Mouse (Mus musculus): ENCODE data around the gene Ndufv1. TPM values are rescaled to one million over a fixed set of nuclear protein-coding genes. Genes with fewer than 3 reads are reported as not detected.
"Not testable (repeated sequence)": the region's sequence is repeated elsewhere in the genome, so short reads cannot be mapped to it uniquely, and the experiment has no call there.

Ndufv1 gene
- polyA plus RNA-seq, 1 experiment from 2014 or later, result 552 TPM

GRCm38 (mm10) chr19:3986334-3986733 lies 26.3 kb downstream of the Ndufv1 start, which contains the start of gene Acy3:
Gene Acy3, plus strand, starts transcription at chr19:3986570.
- H3K36me3 ChIP-seq (ENCODE audit: control insufficient read depth, insufficient read depth, low read length), result no peaks in the 10 kb centered on the region
- peak within 1 kb of the TSS; percentile 59; the same call in 1 of the 2 replicates for H3K9ac ChIP-seq (ENCODE audit: low read length)
- peak within 1 kb of the TSS; percentile 71 to 75 for H3K27ac ChIP-seq (replicated peaks in 1 of 2; ENCODE audit: control insufficient read depth in 1 of 2, insufficient read depth in 1 of 2, low read depth in 2 of 2, low read length in 2 of 2)
- no peaks in the 10 kb centered on the region for H3K9me3 ChIP-seq (ENCODE audit: control insufficient read depth, low read length)
- peak within 1 kb of the TSS; percentile 51 for H3K4me2 ChIP-seq (ENCODE audit: low read length)
- H3K4me3 ChIP-seq (ENCODE audit: control insufficient read depth in 1 of 2, insufficient read depth in 1 of 2, low read depth in 1 of 2, low read length in 2 of 2), result no peak within 1 kb of the TSS; a peak in 1 of 4 replicates
- WGBS, result 10% methylated on average over 8 of the region's 8 CpGs
- H3K4me1 ChIP-seq (ENCODE audit: control insufficient read depth in 2 of 2, insufficient read depth in 2 of 2, low read length in 2 of 2), result peaks cover 21 to 26% of the 10 kb centered on the region in 2 experiments
- H3K27me3 ChIP-seq (ENCODE audit: control insufficient read depth, insufficient read depth, low read length), result no peaks in the 10 kb centered on the region
- ATAC-seq (ENCODE audit: insufficient number of reproducible peaks, insufficient read depth, low FRiP score, low read depth), result peak; percentile 67

GRCm38 (mm10) chr19:3985261-3985681 lies 27.3 kb downstream of the Ndufv1 start:
- WGBS, result 19% methylated on average over 8 of the region's 8 CpGs
- Histone ChIP-seq H3K4me2 (ENCODE audit: low read length) (no peak overlapping the region), H3K4me3 (ENCODE audit: control insufficient read depth in 1 of 2, insufficient read depth in 1 of 2, low read depth in 1 of 2, low read length in 2 of 2) (no peak overlapping the region), H3K9ac (ENCODE audit: low read length) (no peak overlapping the region), H3K27me3 (ENCODE audit: control insufficient read depth, insufficient read depth, low read length) (no peaks in the 10 kb centered on the region), H3K27ac (replicated peaks in 1 of 2; ENCODE audit: control insufficient read depth in 1 of 2, insufficient read depth in 1 of 2, low read depth in 2 of 2, low read length in 2 of 2) (peak overlapping the region; percentile 42 to 75), H3K36me3 (ENCODE audit: control insufficient read depth, insufficient read depth, low read length) (no peaks in the 10 kb centered on the region), H3K4me1 (ENCODE audit: control insufficient read depth in 2 of 2, insufficient read depth in 2 of 2, low read length in 2 of 2) (peaks cover 21 to 26% of the 10 kb centered on the region in 2 experiments), H3K9me3 (ENCODE audit: control insufficient read depth, low read length) (no peaks in the 10 kb centered on the region)
- peak; percentile 16 for ATAC-seq (ENCODE audit: insufficient number of reproducible peaks, insufficient read depth, low FRiP score, low read depth)

GRCm38 (mm10) chr19:3983527-3984200 lies 28.9 kb downstream of the Ndufv1 start:
- Histone ChIP-seq H3K36me3 (ENCODE audit: control insufficient read depth, insufficient read depth, low read length) (no peaks in the 10 kb centered on the region), H3K4me2 (ENCODE audit: low read length) (no peak overlapping the region), H3K27ac (replicated peaks in 1 of 2; ENCODE audit: control insufficient read depth in 1 of 2, insufficient read depth in 1 of 2, low read depth in 2 of 2, low read length in 2 of 2) (no peak overlapping the region), H3K27me3 (ENCODE audit: control insufficient read depth, insufficient read depth, low read length) (no peaks in the 10 kb centered on the region), H3K4me1 (ENCODE audit: control insufficient read depth in 2 of 2, insufficient read depth in 2 of 2, low read length in 2 of 2) (peaks cover 21 to 26% of the 10 kb centered on the region in 2 experiments), H3K9ac (ENCODE audit: low read length) (no peak overlapping the region), H3K4me3 (ENCODE audit: control insufficient read depth in 1 of 2, insufficient read depth in 1 of 2, low read depth in 1 of 2, low read length in 2 of 2) (no peak overlapping the region), H3K9me3 (ENCODE audit: control insufficient read depth, low read length) (no peaks in the 10 kb centered on the region)
- ATAC-seq (ENCODE audit: insufficient number of reproducible peaks, insufficient read depth, low FRiP score, low read depth), result no peak
- WGBS, result 52% methylated on average over 9 of the region's 9 CpGs

GRCm38 (mm10) chr19:3980917-3981316 lies 31.7 kb downstream of the Ndufv1 start:
- Histone ChIP-seq H3K36me3 (ENCODE audit: control insufficient read depth, insufficient read depth, low read length) (no peaks in the 10 kb centered on the region), H3K9ac (ENCODE audit: low read length) (no peak overlapping the region), H3K4me3 (ENCODE audit: control insufficient read depth in 1 of 2, insufficient read depth in 1 of 2, low read depth in 1 of 2, low read length in 2 of 2) (no peak overlapping the region), H3K9me3 (ENCODE audit: control insufficient read depth, low read length) (no peaks in the 10 kb centered on the region), H3K27me3 (ENCODE audit: control insufficient read depth, insufficient read depth, low read length) (no peaks in the 10 kb centered on the region), H3K4me1 (ENCODE audit: control insufficient read depth in 2 of 2, insufficient read depth in 2 of 2, low read length in 2 of 2) (peaks cover 12% of the 10 kb centered on the region in 2 experiments), H3K4me2 (ENCODE audit: low read length) (no peak overlapping the region), H3K27ac (replicated peaks in 1 of 2; ENCODE audit: control insufficient read depth in 1 of 2, insufficient read depth in 1 of 2, low read depth in 2 of 2, low read length in 2 of 2) (no peak overlapping the region)
- 67% methylated on average over 9 of the region's 9 CpGs for WGBS
- no peak for ATAC-seq (ENCODE audit: insufficient number of reproducible peaks, insufficient read depth, low FRiP score, low read depth)

- no peak overlapping the region for H3K27ac ChIP-seq (replicated peaks in 1 of 2; ENCODE audit: control insufficient read depth in 1 of 2, insufficient read depth in 1 of 2, low read depth in 2 of 2, low read length in 2 of 2)
- no peak overlapping the region for H3K4me2 ChIP-seq (ENCODE audit: low read length)
- peaks cover 6 to 7% of the 10 kb centered on the region in 2 experiments for H3K4me1 ChIP-seq (ENCODE audit: control insufficient read depth in 2 of 2, insufficient read depth in 2 of 2, low read length in 2 of 2)
- H3K9me3 ChIP-seq (ENCODE audit: control insufficient read depth, low read length), result no peaks in the 10 kb centered on the region
- no peak overlapping the region for H3K4me3 ChIP-seq (ENCODE audit: control insufficient read depth in 1 of 2, insufficient read depth in 1 of 2, low read depth in 1 of 2, low read length in 2 of 2)
- 12% methylated on average over 4 of the region's 4 CpGs for WGBS
- no peaks in the 10 kb centered on the region for H3K27me3 ChIP-seq (ENCODE audit: control insufficient read depth, insufficient read depth, low read length)
- H3K36me3 ChIP-seq (ENCODE audit: control insufficient read depth, insufficient read depth, low read length), result no peaks in the 10 kb centered on the region
- no peak for ATAC-seq (ENCODE audit: insufficient number of reproducible peaks, insufficient read depth, low FRiP score, low read depth)
- H3K9ac ChIP-seq (ENCODE audit: low read length), result no peak overlapping the region
These were observed 32.3 kb downstream of the Ndufv1 start for GRCm38 (mm10) chr19:3980309-3980708.

- no peaks in the 10 kb centered on the region for H3K36me3 ChIP-seq (ENCODE audit: control insufficient read depth, insufficient read depth, low read length)
- WGBS, result 71% methylated on average over 2 of the region's 2 CpGs
- no peak for ATAC-seq (ENCODE audit: insufficient number of reproducible peaks, insufficient read depth, low FRiP score, low read depth)
These were observed 36.7 kb downstream of the Ndufv1 start for GRCm38 (mm10) chr19:3975866-3976265.

GRCm38 (mm10) chr19:3974608-3975007 lies 38.0 kb downstream of the Ndufv1 start:
- not testable (repeated sequence) for H3K27me3 ChIP-seq (ENCODE audit: control insufficient read depth, insufficient read depth, low read length); H3K36me3 ChIP-seq (ENCODE audit: control insufficient read depth, insufficient read depth, low read length); H3K9me3 ChIP-seq (ENCODE audit: control insufficient read depth, low read length); H3K27ac ChIP-seq (replicated peaks in 1 of 2; ENCODE audit: control insufficient read depth in 1 of 2, insufficient read depth in 1 of 2, low read depth in 2 of 2, low read length in 2 of 2); H3K9ac ChIP-seq (ENCODE audit: low read length); H3K4me3 ChIP-seq (ENCODE audit: control insufficient read depth in 1 of 2, insufficient read depth in 1 of 2, low read depth in 1 of 2, low read length in 2 of 2); H3K4me2 ChIP-seq (ENCODE audit: low read length); ATAC-seq (ENCODE audit: insufficient number of reproducible peaks, insufficient read depth, low FRiP score, low read depth); H3K4me1 ChIP-seq (ENCODE audit: control insufficient read depth in 2 of 2, insufficient read depth in 2 of 2, low read length in 2 of 2)
- WGBS, result 69% methylated on average over 6 of the region's 6 CpGs

More at GRCm38 (mm10) chr19:3975866-3976265, 36.7 kb downstream of the Ndufv1 start:
- no peak overlapping the region for H3K4me2 ChIP-seq (ENCODE audit: low read length)
- H3K9me3 ChIP-seq (ENCODE audit: control insufficient read depth, low read length), result no peaks in the 10 kb centered on the region
- no peaks in the 10 kb centered on the region for H3K27me3 ChIP-seq (ENCODE audit: control insufficient read depth, insufficient read depth, low read length)
- no peaks in the 10 kb centered on the region for H3K4me1 ChIP-seq (ENCODE audit: control insufficient read depth in 2 of 2, insufficient read depth in 2 of 2, low read length in 2 of 2)
- no peak overlapping the region for H3K4me3 ChIP-seq (ENCODE audit: control insufficient read depth in 1 of 2, insufficient read depth in 1 of 2, low read depth in 1 of 2, low read length in 2 of 2)
- no peak overlapping the region for H3K27ac ChIP-seq (replicated peaks in 1 of 2; ENCODE audit: control insufficient read depth in 1 of 2, insufficient read depth in 1 of 2, low read depth in 2 of 2, low read length in 2 of 2)
- H3K9ac ChIP-seq (ENCODE audit: low read length), result no peak overlapping the region

GRCm38 (mm10) chr19:3972229-3972628 lies 40.4 kb downstream of the Ndufv1 start, which contains the start of gene Aldh3b2:
Gene Aldh3b2, plus strand, starts transcription at chr19:3972328.
- 52% methylated on average over 9 of the region's 9 CpGs for WGBS
- Histone ChIP-seq H3K4me1 (ENCODE audit: control insufficient read depth in 2 of 2, insufficient read depth in 2 of 2, low read length in 2 of 2) (peaks cover 2 to 3% of the 10 kb centered on the region in 2 experiments; a peak in 3 of 4 replicates), H3K9ac (ENCODE audit: low read length) (no peak within 1 kb of the TSS), H3K27me3 (ENCODE audit: control insufficient read depth, insufficient read depth, low read length) (no peaks in the 10 kb centered on the region), H3K27ac (replicated peaks in 1 of 2; ENCODE audit: control insufficient read depth in 1 of 2, insufficient read depth in 1 of 2, low read depth in 2 of 2, low read length in 2 of 2) (no peak within 1 kb of the TSS), H3K9me3 (ENCODE audit: control insufficient read depth, low read length) (no peaks in the 10 kb centered on the region), H3K4me2 (ENCODE audit: low read length) (no peak within 1 kb of the TSS), H3K4me3 (ENCODE audit: control insufficient read depth in 1 of 2, insufficient read depth in 1 of 2, low read depth in 1 of 2, low read length in 2 of 2) (no peak within 1 kb of the TSS), H3K36me3 (ENCODE audit: control insufficient read depth, insufficient read depth, low read length) (no peaks in the 10 kb centered on the region)
- no peak for ATAC-seq (ENCODE audit: insufficient number of reproducible peaks, insufficient read depth, low FRiP score, low read depth)

Measured in heart, embryonic 14.5 days (tissue).